Mouse (Mus musculus): ENCODE measurements around the gene Gm3298. TPM values are rescaled to one million over a fixed set of nuclear protein-coding genes. Genes with fewer than 3 reads are reported as not detected.

Gene Gm3298
- polyA plus RNA-seq (2017; shearing (Covaris generic)): not detected

DNA sequence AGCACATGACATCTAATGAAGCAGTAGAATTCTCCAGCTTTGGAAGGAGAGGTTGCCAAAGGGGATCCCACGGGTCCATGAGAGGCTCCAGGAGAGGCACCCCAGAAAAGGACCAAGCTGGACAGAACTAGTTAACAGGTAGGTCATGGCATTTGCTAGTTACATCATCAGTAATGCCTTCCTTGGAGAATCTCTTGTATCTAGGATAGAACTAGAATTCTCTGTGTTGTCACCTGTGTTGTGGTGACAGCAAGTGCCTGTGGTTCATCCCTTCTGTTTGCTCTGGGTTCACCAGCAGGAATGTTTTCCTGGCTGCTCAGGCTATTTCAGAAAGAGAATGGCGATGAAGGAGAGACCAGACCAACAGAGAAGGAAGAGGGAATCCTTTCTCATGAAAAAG lies at the start of gene Gm3298:
Gene Gm3298, plus strand, starts transcription at position 301 of the 400 bp plus-strand sequence.

DNA sequence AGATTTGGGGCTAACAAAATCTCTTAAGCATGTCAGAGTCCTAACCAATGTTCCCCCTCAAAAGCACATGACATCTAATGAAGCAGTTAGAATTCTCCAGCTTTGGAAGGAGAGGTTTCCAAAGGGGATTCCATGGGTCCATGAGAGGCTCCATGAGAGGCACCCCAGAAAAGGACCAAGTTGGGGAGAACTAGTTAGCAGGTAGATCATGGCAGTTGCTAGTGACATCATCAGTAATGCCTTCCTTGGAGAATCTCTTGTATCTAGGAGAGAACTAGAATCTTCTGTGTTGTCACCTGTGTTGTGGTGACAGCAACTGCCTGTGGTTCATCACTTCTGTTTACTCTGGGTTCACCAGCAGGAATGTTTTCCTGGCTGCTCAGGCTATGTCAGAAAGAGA lies 32.1 kb upstream of the Gm3298 start, which contains the start of gene Gm8297:
Gene Gm8297, plus strand, starts transcription at position 301 of the 400 bp plus-strand sequence.

DNA sequence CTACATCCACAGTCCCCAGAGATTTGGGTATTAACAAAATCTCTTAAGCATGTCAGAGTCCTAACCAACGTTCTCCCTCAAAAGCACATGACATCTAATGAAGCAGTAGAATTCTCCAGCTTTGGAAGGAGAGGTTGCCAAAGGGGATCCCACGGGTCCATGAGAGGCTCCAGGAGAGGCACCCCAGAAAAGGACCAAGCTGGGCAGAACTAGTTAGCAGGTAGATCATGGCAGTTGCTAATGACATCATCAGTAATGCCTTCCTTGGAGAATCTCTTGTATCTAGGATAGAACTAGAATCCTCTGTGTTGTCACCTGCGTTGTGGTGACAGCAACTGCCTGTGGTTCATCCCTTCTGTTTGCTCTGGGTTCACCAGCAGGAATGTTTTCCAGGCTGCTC lies 34.6 kb downstream of the Gm3298 start, which contains the start of gene 4930555G01Rik:
Gene 4930555G01Rik, plus strand, starts transcription at position 301 of the 400 bp plus-strand sequence.

Other genes starting within 250 kb of the Gm3298 start
- not detected for gene Gm9602, start 239.6 kb upstream of the Gm3298 start, polyA plus RNA-seq (2017; shearing (Covaris generic))
- not detected for gene Gm3269, start 177.8 kb upstream of the Gm3298 start, polyA plus RNA-seq (2017; shearing (Covaris generic))
- not detected for gene Gm3264, start 160.3 kb upstream of the Gm3298 start, polyA plus RNA-seq (2017; shearing (Covaris generic))
- not detected for gene Gm3278, start 123.5 kb upstream of the Gm3298 start, polyA plus RNA-seq (2017; shearing (Covaris generic))
- gene Gm8297, start 32.0 kb upstream of the Gm3298 start, polyA plus RNA-seq (2017; shearing (Covaris generic)): not detected
- gene 4930555G01Rik, start 34.7 kb downstream of the Gm3298 start, polyA plus RNA-seq (2017; shearing (Covaris generic)): not detected
- gene Gm8281, start 55.1 kb downstream of the Gm3298 start, polyA plus RNA-seq (2017; shearing (Covaris generic)): not detected
- not detected for gene Gm8279, start 115.6 kb downstream of the Gm3298 start, polyA plus RNA-seq (2017; shearing (Covaris generic))
- not detected for gene Gm3317, start 148.6 kb downstream of the Gm3298 start, polyA plus RNA-seq (2017; shearing (Covaris generic))
- not detected for gene Gm8271, start 169.9 kb downstream of the Gm3298 start, polyA plus RNA-seq (2017; shearing (Covaris generic))
- not detected for gene Gm3526, start 244.7 kb downstream of the Gm3298 start, polyA plus RNA-seq (2017; shearing (Covaris generic))